Mouse (Mus musculus): ENCODE results near the gene Scel.

- TF ChIP-seq MAX (IDR thresholded peaks at IDR 0.05; ENCODE audit: low read depth) (no peak), POLR2A (IDR thresholded peaks at IDR 0.05; ENCODE audit: insufficient read length, low read depth) (no peak), MYOD1 (IDR thresholded peaks at IDR 0.05; ENCODE audit: control insufficient read depth in 1 of 3, insufficient read length in 2 of 3, low read depth in 2 of 3) (no peak), USF1 (IDR thresholded peaks at IDR 0.05; ENCODE audit: low read depth) (no peak), POLR2AphosphoS2 (IDR thresholded peaks at IDR 0.05; ENCODE audit: insufficient read length, low read depth) (no peak), REST (IDR thresholded peaks at IDR 0.05; ENCODE audit: insufficient read depth, insufficient read length) (no peak), TCF3 (IDR thresholded peaks at IDR 0.05; ENCODE audit: insufficient read length, low read depth) (no peak), MYOG (IDR thresholded peaks at IDR 0.05; ENCODE audit: control insufficient read depth in 1 of 3, insufficient read depth in 1 of 3, insufficient read length in 2 of 3, low read depth in 2 of 3) (no peak), E2F4 (IDR thresholded peaks at IDR 0.05; ENCODE audit: insufficient read depth) (no peak)
These were observed 26.2 kb upstream of the Scel start for GRCm38 (mm10) chr14:103486974-103487373.
